Mouse (Mus musculus) lung, postnatal 36 days (tissue): ENCODE measurements around the gene Slc13a3.

ENCODE experiments used
- DNase-seq: peaks from one replicate; pipeline ENCODE4 v3.0.0; 2022; ENCODE audit warnings: mixed read lengths

The Slc13a3 gene

GRCm38 (mm10) chr2:165475412-165475811 lies 2.4 kb upstream of the Slc13a3 start:
- no peak for DNase-seq

DNA sequence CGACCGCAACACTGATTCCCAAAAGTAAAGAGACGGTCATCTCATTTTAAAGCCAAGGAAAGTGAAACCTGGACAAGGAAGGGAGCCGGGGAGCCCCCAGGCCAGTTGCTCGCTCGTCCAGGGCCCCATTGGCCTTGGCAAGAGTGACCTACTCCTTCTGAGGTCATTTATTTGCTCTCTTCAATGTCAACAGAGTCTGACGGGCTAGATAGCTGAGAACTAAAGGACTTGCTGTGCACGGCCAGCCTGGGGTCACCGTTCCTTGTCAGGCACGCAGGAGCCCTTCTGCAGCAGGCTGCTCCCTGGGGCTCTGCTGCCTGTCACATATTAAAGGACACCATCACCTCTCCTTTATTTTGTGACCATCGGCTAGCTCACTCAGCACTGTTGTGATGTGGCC lies 1.1 kb downstream of the Slc13a3 start:
- DNase-seq = no peak

DNA sequence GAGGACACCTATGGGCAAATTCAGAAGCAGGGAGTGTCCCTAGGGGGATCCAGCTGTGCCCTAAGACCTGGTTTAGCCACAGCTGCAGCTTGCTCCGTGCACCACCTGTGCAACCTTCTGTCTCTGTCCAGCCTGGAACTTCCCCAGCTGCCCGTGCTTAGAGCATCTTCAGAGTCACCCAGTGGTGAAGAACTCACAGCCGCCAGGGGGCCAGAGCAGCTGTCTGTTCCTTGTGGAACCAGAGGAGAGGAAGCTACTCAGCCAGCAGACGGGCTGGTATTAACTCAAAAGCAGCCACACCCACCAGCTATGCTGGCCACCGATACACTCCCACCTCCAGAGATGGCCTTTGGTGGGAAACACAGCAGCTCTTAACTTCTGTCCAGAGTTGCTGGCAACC lies 2.9 kb downstream of the Slc13a3 start:
- DNase-seq = peak; percentile 38

DNA sequence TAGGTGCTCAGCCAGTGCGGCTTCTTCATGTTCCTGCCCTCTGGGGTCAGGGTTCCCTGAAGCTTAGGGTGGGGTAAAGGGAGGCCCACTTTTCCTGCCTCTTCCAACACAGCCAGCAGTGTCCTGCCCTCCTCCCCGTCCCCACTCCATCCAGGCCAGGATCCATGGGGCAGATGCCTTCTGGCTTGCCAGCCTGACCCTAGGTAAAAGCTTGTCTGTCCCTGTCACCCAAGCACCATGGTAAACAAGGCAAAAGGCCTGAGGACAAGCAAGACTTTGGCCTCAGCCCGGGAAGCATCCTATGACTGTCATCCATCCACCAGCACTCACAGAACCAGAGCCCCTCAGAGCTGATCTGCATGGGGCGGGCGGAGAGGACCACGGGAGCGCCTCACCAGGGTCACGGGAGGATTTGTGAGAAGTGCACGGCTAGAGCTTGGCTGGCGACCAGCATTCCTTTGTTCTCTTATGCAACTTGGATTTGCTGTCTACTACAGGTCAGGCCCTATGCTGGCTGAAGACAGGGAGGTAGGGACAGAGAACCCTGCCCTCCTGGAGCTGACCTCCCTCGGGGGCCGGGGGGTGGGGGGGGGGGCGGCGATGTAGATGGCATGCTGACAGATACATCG lies 5.1 kb downstream of the Slc13a3 start:
- DNase-seq = peak; percentile 69

- no peak for DNase-seq
These were observed 13.4 kb downstream of the Slc13a3 start for GRCm38 (mm10) chr2:165459663-165460062.

GRCm38 (mm10) chr2:165458189-165458588 lies 14.8 kb downstream of the Slc13a3 start:
- no peak for DNase-seq

DNA sequence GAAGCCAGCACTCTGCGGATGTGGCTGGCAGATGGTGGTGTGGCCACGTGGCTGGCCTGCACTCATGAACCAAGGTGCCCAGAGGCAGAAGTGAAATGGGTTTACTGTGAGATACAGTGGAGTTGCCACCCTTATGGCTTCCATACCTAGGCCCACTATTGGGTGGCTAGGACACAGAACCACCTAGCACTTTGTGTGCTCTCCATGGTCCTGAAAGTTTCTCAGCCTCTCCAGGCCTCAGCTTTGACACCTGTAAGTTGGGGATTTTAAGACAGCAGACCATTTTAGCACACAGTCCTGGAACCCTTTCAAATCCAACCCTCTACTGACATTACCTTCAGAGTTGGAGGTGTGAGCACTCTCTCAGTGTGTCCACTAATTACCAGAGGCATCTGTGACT lies 16.3 kb downstream of the Slc13a3 start:
- DNase-seq = no peak

GRCm38 (mm10) chr2:165452730-165453693 lies 20.0 kb downstream of the Slc13a3 start:
- DNase-seq = peak; percentile 32

- no peak for DNase-seq
These were observed 24.6 kb downstream of the Slc13a3 start for GRCm38 (mm10) chr2:165448475-165448874.

GRCm38 (mm10) chr2:165444861-165445260 lies 28.2 kb downstream of the Slc13a3 start:
- no peak for DNase-seq

DNA sequence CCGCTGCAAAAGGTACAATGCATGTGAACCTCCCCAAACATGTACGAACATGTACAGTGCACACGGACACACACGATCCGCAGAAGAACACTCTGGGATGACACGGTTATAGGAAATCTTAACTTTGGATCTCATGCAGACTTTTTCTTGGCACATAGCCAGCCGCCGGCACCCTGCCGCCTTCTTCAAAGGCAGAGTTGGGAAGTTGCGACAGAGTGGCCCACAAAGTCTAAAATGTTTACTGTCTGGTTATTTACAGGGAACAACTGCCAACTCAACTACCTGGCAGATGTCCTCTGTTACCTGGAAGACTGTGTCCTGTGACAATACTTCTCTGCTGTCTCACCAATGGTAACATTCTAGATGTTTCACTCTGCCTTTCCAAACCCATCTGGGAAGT lies 30.0 kb downstream of the Slc13a3 start:
- no peak for DNase-seq

- no peak for DNase-seq
These were observed 31.4 kb downstream of the Slc13a3 start for GRCm38 (mm10) chr2:165441613-165442012.

DNA sequence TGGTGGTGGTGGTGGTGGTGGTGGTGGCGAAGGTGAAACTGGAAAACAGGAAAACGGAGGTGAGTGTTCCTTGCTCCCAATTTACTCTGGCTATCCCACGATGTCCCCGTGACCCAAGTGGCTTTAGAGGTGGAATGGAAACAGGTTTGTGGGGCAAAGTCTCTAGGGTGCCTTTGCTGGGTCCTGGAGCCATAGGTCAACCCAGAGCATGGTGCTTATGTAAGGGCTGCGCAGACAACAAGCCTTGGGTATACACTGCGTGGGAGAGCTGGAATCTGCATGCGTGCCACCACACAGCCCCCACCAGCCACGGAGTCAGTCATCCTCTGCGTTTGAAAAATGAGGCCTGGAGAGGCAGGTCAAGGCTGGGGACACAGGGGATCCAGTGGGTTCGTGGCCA lies 33.4 kb downstream of the Slc13a3 start:
- no peak for DNase-seq

- no peak for DNase-seq
These were observed 34.1 kb downstream of the Slc13a3 start for GRCm38 (mm10) chr2:165438881-165439280.

DNA sequence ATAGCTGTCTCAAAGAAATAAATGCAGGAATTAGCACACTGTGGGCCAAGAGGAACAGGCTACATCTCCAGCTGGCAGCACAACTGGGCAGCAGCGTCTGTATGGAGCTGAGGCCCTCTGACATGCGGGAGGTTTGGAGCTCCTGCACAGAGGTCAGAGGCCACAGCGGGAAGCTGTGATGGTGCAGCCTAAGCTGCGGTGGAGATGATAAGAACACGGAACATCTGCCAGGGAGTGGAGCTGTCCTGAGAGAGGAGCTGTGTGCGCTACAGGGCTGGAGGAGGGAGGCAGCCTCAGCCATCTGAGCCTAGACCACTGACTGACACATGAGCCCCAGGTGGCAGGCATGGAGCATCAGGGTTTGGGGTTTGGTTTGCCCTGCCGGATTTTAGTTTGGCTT lies 44.3 kb downstream of the Slc13a3 start:
- DNase-seq = no peak

DNA sequence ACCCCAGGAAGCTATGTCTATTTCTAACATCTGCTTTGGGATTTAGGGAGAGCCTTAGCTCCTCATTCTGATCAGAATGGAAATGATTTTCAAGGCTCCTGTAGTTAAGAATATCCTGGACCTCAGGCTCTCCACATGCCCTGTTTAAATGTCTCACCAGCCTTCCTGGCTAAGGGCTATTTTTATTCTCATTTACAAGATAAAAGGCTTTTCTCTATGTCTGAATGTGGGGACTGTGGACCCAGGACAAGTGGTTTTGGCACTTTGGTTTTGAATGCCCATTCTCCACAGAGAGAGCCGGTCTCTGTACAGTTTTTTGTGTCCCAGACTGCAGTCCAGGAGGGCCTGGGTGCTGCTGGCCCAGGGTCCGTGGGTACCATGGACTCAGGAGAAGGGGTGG lies 52.8 kb downstream of the Slc13a3 start:
- no peak for DNase-seq

- DNase-seq = no peak
These were observed 53.3 kb downstream of the Slc13a3 start for GRCm38 (mm10) chr2:165419670-165420111.

DNA sequence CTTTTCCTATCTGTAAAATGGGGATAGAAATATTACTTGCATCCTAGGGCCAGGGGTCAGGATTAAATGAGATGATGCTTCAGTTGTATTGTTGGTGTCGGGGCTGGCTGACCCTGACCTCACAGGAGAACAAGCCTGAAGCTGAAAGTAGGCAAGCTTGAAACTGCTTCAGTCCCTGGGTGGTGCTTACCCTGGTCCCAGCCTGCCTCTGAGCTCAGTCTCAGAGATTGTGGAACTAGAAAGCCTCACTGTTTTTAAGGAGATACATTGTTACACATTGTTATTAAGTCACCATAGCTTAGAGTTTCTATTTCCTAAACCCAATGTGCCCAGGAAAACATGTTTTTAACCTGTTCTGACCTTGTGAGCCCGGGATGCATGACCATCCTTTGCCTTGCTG lies 54.5 kb downstream of the Slc13a3 start:
- no peak for DNase-seq

- no peak for DNase-seq
These were observed 55.7 kb downstream of the Slc13a3 start for GRCm38 (mm10) chr2:165417291-165417690.

- DNase-seq = no peak
These were observed 57.2 kb downstream of the Slc13a3 start for GRCm38 (mm10) chr2:165415795-165416194.

DNA sequence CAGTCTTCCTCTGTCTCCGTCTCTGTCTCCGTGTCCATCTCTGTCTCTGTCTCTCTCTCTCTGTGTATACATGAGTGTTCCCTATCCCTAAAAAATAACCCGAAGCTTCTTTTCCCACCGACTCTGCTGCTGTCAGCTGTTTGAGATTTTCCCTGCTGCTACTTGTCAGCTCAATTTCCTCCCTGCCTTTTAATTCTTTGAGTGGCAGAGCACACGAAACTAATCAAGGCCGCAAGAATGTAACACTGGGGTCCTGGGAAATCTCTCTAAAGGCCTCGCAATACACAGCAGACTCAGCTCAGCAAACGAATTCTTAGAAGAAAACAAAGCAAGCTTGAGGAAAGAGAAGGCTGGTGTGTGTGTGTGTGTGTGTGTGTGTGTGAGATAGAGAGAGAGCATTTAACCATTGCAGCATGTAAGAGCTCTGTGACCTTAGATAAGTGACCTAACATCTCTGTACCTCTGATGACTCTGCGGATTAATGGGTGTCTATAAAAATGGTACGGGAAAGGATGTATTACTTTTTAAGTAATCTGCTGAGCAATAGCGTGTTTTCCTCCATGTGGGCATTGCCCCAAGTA lies 57.8 kb downstream of the Slc13a3 start:
- DNase-seq = no peak

DNA sequence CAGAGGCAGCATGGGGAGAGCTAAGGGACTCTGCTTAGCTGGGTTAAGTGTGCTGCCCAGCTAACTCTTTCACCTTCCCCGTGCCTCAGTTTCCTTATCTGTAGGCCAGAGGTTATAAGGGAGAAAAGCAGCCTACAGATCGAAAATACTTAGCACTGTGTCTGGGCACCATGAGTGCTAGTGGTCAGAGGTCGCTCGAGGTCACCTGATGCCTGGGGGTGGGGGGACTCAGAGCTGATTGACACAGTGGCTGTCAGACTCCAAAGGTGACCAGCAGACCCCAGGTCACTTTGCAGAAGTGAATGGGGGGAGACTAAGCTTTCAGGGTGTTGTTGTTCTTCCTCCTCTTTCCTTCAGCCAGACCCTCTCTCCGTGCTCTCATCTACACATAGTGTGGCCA lies 58.7 kb downstream of the Slc13a3 start:
- DNase-seq = no peak

GRCm38 (mm10) chr2:165413884-165414283 lies 59.1 kb downstream of the Slc13a3 start:
- DNase-seq = no peak
